Mouse (Mus musculus): Measurements from ENCODE around the gene Zbtb8b. TPM values are rescaled to one million over a fixed set of nuclear protein-coding genes. Genes with fewer than 3 reads are reported as not detected.

The Zbtb8b gene
- total RNA-seq, 4 experiments from 2014 or later = not detected

DNA sequence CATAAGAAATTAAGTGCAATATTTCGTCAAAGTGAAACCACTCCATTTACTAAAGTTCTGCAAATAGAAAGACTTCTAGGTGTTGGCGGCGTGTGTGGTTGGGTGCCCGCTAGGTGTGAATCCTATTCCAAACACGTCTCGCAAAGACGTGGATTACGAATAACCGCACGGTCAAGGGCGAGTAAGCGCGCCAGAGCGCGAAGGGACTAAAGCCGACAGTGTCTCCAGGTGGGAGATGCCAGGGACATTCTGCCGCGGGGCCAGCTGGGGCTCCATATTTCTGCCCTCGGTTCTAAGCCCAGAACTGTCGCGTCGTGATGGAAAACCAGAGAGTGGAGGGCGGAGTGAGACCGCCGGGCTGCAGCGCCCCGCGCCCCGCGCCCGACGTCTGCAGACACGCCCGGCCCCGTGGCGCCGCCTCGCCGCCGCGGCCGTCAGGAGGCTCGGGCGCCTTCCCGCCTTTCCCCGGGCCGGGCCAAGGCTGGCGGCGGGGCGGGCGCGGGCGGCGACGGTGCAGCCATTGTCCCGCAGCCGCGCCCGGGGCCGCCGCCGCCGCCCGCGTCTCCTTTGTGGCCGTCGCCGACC lies 63.6 kb downstream of the Zbtb8b start:
- DNase-seq (ENCODE audit: low spot score in 2 of 2) = peak in 1 of 2 experiments; percentile 5

GRCm38 (mm10) chr4:129375821-129376220 lies 64.8 kb downstream of the Zbtb8b start:
- no peak for DNase-seq (ENCODE audit: low spot score in 2 of 2)

Other genes with a start within 250 kb of the Zbtb8b start
- gene C77080, start 179.4 kb downstream of the Zbtb8b start, total RNA-seq (2022) = 1 to 10 TPM in 1 of 4 experiments, under 1 TPM in 3; 0.58 to 1.6 (median 0.75) TPM
- 10 to 100 TPM; 46.1 to 56.7 (median 48.1) TPM for gene Sync, start 153.2 kb downstream of the Zbtb8b start, total RNA-seq (2022)
- 10 to 100 TPM; 35.5 to 40.8 (median 40.0) TPM for gene Rbbp4, start 105.5 kb downstream of the Zbtb8b start, total RNA-seq (2022)
- 10 to 100 TPM; 24.3 to 32.6 (median 26.6) TPM for gene Zbtb8os, start 105.2 kb downstream of the Zbtb8b start, total RNA-seq (2022)
- under 1 TPM; 0.48 to 0.79 (median 0.63) TPM for gene Zbtb8a, start 62.7 kb downstream of the Zbtb8b start, total RNA-seq (2022)
- 10 to 100 TPM; 37.3 to 42.5 (median 41.0) TPM for gene Bsdc1, start 20.7 kb upstream of the Zbtb8b start, total RNA-seq (2022)
- gene Tssk3, start 50.2 kb upstream of the Zbtb8b start, total RNA-seq (2022) = not detected
- not detected for gene Fam229a, start 50.3 kb upstream of the Zbtb8b start, total RNA-seq (2022)
- 1 to 10 TPM in 2 of 4 experiments, under 1 TPM in 2; 0.19 to 1.1 (median 0.78) TPM for gene Marcksl1, start 72.7 kb upstream of the Zbtb8b start, total RNA-seq (2022)
- gene Hdac1, start 101.9 kb upstream of the Zbtb8b start, total RNA-seq (2022) = 1 to 10 TPM; 6.7 to 9.7 (median 7.6) TPM
- gene Lck, start 132.8 kb upstream of the Zbtb8b start, total RNA-seq (2022) = not detected
- gene Fam167b, start 137.7 kb upstream of the Zbtb8b start, total RNA-seq (2022) = not detected
- gene Eif3i, start 159.8 kb upstream of the Zbtb8b start, total RNA-seq (2022) = 100 to 1,000 TPM; 142 to 156 (median 148) TPM
- 10 to 100 TPM; 25.9 to 37.5 (median 29.7) TPM for gene Tmem234, start 159.8 kb upstream of the Zbtb8b start, total RNA-seq (2022)
- 1 to 10 TPM in 3 of 4 experiments, under 1 TPM in 1; 0.46 to 1.2 (median 1.1) TPM for gene Dcdc2b, start 173.4 kb upstream of the Zbtb8b start, total RNA-seq (2022)
- gene Iqcc, start 178.2 kb upstream of the Zbtb8b start, total RNA-seq (2022) = 10 to 100 TPM in 1 of 4 experiments, 1 to 10 TPM in 3; 7.3 to 11.4 (median 8.7) TPM
- 10 to 100 TPM; 27.9 to 33.0 (median 30.8) TPM for gene Ccdc28b, start 183.1 kb upstream of the Zbtb8b start, total RNA-seq (2022)
- 10 to 100 TPM; 10.9 to 20.3 (median 15.6) TPM for gene Txlna, start 200.2 kb upstream of the Zbtb8b start, total RNA-seq (2022)
- gene Kpna6, start 231.9 kb upstream of the Zbtb8b start, total RNA-seq (2022) = 10 to 100 TPM; 69.1 to 77.9 (median 76.0) TPM